Mouse (Mus musculus) small intestine, adult 2 months (tissue): ENCODE results near the gene Csnk1g2.

Source experiments
- CTCF ChIP-seq: fragments of 200-500 bp; IDR thresholded peaks from 2 replicates; pipeline ENCODE4 v1.5.1; 2012; ENCODE audit warnings: low read depth, mild to moderate bottlenecking, control low read depth, inconsistent platforms, low read length, moderate library complexity, mixed read lengths; ENCODE audit not compliant: insufficient replicate concordance, insufficient read length; ENCODE audit errors: extremely low read depth
- POLR2A ChIP-seq: fragments of 200-500 bp; IDR thresholded peaks from 2 replicates; pipeline ENCODE4 v1.6.1; 2012; ENCODE audit warnings: low read depth, mild to moderate bottlenecking, control low read depth, inconsistent platforms, low read length, moderate library complexity

DNA sequence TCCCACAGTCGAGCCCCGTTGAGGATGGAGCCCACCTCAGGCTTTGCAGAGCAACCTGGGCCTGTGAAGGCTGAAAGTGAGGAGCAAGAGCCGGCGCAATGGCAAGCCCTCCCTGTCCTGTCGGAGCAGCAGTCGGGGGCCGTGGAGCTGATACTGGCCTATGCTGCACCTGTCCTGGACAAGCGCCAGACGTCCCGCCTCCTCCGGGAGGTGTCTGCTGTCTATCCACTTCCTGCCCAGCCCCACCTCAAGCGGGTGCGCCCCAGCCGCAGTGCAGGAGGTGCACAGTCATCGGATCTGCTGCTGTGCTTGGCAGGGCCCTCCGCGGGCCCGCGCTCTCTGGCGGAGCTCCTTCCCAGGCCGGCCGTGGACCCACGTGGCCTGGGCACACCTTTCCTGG, 16.3 kb upstream of the Csnk1g2 start:
- TF ChIP-seq CTCF (no peak), POLR2A (peak; percentile 47)
